Mouse (Mus musculus) Muller cell, postnatal 12 days (primary cell): ENCODE measurements at regions not wholly inside any gene's neighbourhood (a gene's known extent, or its start where the extent isn't known, plus 50 kb on each side); places are given as distances from the start of the nearest gene placed in this dataset.
"Not testable (repeated sequence)": the region's sequence is repeated elsewhere in the genome, so short reads cannot be mapped to it uniquely, and the experiment has no call there.

ENCODE experiments used
- DNase-seq: peaks from one replicate; pipeline ENCODE4 v3.0.0-alpha.2; 2015; ENCODE audit errors: inconsistent ontology term

GRCm38 (mm10) chr4:51868250-51868649 is 570.8 kb upstream of the Smc2 start:
- no peak for DNase-seq

DNA sequence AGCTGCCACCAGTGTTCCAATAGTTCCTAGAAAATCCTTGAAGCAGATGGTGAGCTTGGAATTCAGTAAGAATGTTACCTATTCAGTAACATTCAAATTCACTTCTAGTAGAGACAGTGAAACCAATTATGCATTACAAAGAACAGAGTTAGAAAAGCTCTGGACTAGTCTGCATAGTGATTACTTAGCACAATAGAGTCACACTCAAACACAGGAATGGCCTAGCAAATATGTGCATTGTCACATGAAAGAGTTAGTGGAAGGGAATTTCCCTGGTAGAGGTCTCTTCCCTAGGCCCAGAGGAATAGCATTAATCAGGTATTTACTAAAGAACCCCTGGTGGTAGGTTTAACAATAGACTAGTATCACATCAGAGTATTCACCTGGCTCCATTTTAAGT is 570.3 kb upstream of the Smc2 start:
- not testable (repeated sequence) for DNase-seq

- no peak for DNase-seq
Measured at GRCm38 (mm10) chr4:51885460-51885859, 553.6 kb upstream of the Smc2 start.

DNA sequence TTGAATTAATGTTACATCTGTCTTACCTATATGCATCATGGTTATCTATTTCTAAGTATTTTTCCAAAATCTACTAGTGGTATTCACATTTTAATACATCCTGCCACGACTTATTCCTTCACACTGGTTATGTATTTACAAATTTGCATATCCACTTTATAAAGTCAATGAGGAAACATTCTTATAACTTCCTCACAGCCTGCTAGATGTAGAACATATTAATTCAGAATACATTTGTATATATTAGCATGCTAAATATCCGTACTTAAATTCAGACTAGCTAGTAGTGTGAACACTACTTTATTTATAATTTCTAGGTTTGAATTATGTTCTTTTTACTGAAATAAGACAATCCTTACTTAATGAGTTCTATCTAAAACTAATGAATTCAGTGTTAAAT is 549.8 kb upstream of the Smc2 start:
- no peak for DNase-seq

GRCm38 (mm10) chr4:51928245-51928644 is 510.8 kb upstream of the Smc2 start:
- DNase-seq, result no peak

DNA sequence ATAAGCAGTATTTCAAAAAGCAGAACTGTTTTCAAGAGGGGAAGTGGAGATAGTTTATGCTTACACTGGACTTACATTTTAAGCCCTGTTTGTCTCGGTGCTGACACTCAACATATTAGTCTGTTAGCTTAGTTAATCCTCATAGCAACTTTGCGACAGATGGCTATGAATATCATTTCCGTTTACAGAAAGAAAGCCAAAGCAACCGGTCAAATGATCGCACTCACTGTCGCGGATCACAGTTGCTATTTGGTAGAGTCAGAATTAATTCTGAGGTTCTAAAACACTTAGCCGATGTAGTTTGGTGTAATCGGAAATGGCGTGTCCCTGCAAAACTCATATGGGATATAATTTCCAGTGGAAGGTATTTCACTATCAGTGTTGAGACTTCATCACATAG is 469.3 kb upstream of the Smc2 start:
- DNase-seq, result no peak

- no peak for DNase-seq
Measured at GRCm38 (mm10) chr4:51978962-51979361, 460.1 kb upstream of the Smc2 start.

DNA sequence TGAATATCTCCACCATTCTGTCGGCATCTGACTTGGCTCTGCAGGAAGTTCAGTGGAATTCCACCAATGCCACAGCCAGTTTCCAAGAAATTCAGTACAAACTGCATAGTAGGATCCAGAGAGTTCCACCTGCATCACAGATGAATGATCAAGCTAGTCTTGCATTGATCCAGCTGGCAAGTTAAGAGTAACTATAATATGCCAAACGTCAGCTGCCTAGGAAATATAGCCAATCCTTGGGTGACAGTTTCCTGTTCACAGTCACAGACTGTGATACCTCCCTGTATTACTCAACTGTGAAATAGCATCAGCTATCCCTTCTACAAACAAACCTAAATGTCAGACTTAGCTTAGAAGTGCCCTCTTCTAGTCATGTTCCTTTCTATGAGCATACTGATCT is 446.6 kb upstream of the Smc2 start:
- no peak for DNase-seq

GRCm38 (mm10) chr4:52036765-52037353 is 402.2 kb upstream of the Smc2 start:
- DNase-seq, result no peak

GRCm38 (mm10) chr4:52043404-52043803 is 395.6 kb upstream of the Smc2 start:
- no peak for DNase-seq

GRCm38 (mm10) chr4:52050948-52051347 is 388.1 kb upstream of the Smc2 start:
- no peak for DNase-seq

DNA sequence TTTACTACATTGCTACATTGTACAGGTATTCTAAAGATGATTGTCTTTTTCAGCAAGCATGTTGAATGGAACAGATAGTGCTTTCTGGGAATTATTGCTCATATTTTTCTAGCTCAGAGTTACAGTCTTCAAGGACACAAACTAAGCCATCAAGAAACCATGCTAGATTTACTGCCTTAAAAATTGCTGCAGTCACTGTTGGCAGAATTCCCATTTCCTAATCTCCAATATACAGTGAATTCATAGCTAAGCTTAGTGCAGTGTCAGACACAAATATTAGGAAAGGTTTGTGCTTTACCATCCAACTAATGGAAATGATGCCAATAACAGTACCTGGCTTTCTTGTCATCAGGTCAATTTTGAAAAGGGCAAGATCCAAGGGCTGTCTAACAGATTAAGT is 383.0 kb upstream of the Smc2 start:
- DNase-seq, result no peak

DNA sequence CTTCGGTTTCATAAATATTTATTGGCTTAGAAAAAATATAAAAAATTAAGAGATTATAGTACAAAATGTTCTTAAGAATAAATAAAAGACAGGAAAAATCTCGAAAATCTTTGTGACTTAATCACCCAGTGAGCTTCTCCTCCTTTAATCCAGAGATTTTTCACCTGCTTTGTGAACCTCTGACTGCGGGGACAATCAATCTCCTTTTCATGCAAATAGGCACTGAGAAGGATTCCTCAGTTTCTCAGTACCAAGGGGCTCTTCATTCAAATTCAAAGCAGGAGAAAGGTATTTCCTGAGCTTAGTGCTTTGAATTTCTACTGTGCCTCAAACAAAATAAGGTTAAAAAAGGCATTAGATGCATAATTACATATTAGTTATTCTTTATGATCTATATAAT is 379.0 kb upstream of the Smc2 start:
- DNase-seq, result no peak

GRCm38 (mm10) chr4:52099187-52099586 is 339.9 kb upstream of the Smc2 start:
- no peak for DNase-seq

GRCm38 (mm10) chr4:52105887-52106286 is 333.2 kb upstream of the Smc2 start:
- no peak for DNase-seq

GRCm38 (mm10) chr4:52117765-52118290 is 321.2 kb upstream of the Smc2 start:
- peak; percentile 41 for DNase-seq

DNA sequence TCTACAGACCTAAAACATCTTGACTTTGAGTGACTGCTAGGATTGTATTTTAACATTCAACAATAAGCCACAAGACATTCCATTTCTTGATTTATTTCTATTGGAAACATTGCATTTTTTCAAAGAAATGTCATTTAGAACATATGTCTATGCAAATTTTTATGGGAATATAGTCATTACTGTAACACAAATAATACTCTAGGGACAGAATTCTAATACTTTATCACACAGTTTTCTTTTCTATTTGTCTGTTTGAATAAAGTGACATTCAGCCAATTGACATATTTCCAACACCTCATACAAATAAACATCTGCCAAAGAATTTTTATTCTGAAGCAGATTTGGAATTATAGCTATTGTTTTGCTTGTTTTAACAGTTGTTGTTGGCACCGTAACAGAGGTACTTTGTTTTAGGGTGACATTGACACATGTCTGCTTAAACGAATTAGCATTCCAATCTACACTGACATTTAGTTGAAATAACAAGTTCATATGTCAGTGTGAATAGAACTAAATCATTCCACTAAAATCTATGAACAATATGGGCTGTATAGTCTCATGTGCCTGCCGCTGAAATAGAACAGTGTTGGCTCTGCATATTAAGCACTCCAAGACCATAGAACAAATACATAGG is 320.5 kb upstream of the Smc2 start:
- DNase-seq, result peak; percentile 33

GRCm38 (mm10) chr4:52152565-52153164 is 286.4 kb upstream of the Smc2 start:
- DNase-seq, result no peak

- no peak for DNase-seq
Measured at GRCm38 (mm10) chr4:52176240-52176639, 262.8 kb upstream of the Smc2 start.

DNA sequence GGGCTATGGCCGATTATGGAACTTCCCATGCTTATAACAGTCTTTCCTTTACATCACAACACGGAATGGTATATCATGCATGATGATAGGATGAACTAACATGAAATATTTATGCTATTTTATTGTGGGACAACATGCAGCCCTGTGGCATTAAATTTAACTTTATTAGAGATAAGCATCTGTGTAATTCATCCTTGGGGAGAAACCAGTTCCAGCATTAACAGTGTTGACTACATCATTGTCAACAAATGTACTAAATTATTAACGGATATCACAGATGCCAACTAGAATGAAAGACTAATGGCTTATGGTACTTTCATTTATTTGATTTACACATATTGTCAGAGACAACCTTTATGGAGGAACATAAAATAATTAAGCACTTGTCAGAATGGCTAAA is 241.3 kb upstream of the Smc2 start:
- no peak for DNase-seq

DNA sequence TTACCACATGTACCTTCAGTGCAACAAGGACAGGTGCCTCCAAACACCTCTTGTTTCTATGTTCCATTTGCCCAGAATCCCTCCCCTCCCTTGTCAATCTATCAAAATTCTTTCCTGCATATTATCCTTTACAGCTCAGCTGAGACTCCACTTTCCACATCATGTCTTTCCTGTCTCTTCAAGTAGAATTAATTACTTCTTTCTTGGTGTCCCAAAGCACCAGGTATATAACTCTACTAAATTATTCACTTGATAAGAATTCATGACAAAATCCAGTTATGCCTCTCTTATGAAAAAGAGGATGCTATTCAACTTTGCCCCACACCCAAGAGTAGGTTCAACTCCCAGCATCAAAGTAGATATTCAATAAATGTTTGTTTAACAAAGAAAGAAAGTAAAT is 228.4 kb upstream of the Smc2 start:
- no peak for DNase-seq

DNA sequence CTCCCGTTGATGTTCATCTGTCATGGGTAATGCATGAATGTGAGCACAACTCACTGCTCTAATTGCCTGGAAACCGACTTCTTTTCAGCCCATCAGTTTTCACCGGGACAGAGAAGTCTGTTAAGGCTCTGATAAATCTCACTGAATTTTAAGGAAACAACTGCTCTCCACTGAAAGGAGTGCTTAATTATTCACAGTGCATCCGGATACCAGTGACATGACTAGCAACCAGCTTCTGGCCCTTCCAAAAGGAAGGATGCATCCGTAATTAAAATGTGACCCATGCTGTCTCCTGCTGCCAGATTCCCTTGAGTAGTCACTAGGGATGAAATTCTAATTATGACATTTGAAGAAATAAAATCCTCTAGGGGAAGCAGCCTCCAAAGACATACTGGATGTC is 228.0 kb upstream of the Smc2 start:
- DNase-seq, result peak; percentile 66

GRCm38 (mm10) chr4:52213363-52213762 is 225.7 kb upstream of the Smc2 start:
- DNase-seq, result peak; percentile 6
